Mouse (Mus musculus) spleen, adult 2 months (tissue): ENCODE data around the gene 6030458C11Rik. TPM values are rescaled to one million over a fixed set of nuclear protein-coding genes. Genes with fewer than 3 reads are reported as not detected.
A peak's percentile ranks its signal among the peaks of the same experiment; 100 is the strongest.

ENCODE experiments used
- DNase-seq, 2 experiments: peaks; one replicate each; pipeline versions ENCODE4 v3.0.0 to v3.0.0-alpha.2; 2012 to 2021; ENCODE audit warnings: low spot score in 2 of 2, low read depth in 1 of 2
- H3K27ac ChIP-seq: fragments of 200-500 bp; 2 replicates; pipeline ENCODE4 v1.5.1; 2012; ENCODE audit warnings: low read length, inconsistent platforms; ENCODE audit not compliant: insufficient read depth
- H3K27me3 ChIP-seq: fragments of 200-500 bp; 2 replicates; pipeline ENCODE4 v1.6.1; 2012; ENCODE audit warnings: mild to moderate bottlenecking, moderate library complexity, low read length, inconsistent platforms; ENCODE audit not compliant: control insufficient read depth, insufficient read depth
- H3K36me3 ChIP-seq: fragments of 200-500 bp; 2 replicates; pipeline ENCODE4 v1.6.1; 2012; ENCODE audit warnings: mild to moderate bottlenecking, low read length, inconsistent platforms; ENCODE audit not compliant: control insufficient read depth, insufficient read depth
- H3K4me1 ChIP-seq: fragments of 200-500 bp; 2 replicates; pipeline ENCODE4 v1.6.1; 2011; ENCODE audit warnings: inconsistent platforms; ENCODE audit not compliant: control insufficient read depth, insufficient read depth, insufficient read length
- H3K4me3 ChIP-seq: fragments of 200-500 bp; 2 replicates; pipeline ENCODE4 v1.5.1; 2011; ENCODE audit warnings: mild to moderate bottlenecking, inconsistent platforms; ENCODE audit not compliant: insufficient read depth, insufficient read length; ENCODE audit errors: extremely low read depth
- CTCF ChIP-seq: fragments of 200-500 bp; IDR thresholded peaks from 2 replicates; pipeline ENCODE4 v1.5.1; 2011; ENCODE audit warnings: mild to moderate bottlenecking, inconsistent platforms; ENCODE audit not compliant: insufficient read depth, insufficient read length, insufficient replicate concordance; ENCODE audit errors: extremely low read depth
- POLR2A ChIP-seq: fragments of 200-500 bp; IDR thresholded peaks from 2 replicates; pipeline ENCODE4 v1.6.1; 2011; ENCODE audit warnings: low read depth, low read length, inconsistent platforms
- whole genome bisulfite sequencing: fragments of 180-500 bp; shearing (Covaris S2); methylation state at CpG from one replicate; pipeline ENCODE4 v1.1.7; 2018; 5-methylcytosine and 5-hydroxymethylcytosine counted together
- polyA plus RNA-seq: library from polyadenylated mRNA; depleted of rRNA; stranded (reverse); fragments of >200 nt; gene quantifications from 2 replicates; pipeline ENCODE4 v1.2.3, GENCODE M21; 2012; rRNA removed

6030458C11Rik gene
- 6.7 and 7.9 TPM in 2 replicates for polyA plus RNA-seq

DNA sequence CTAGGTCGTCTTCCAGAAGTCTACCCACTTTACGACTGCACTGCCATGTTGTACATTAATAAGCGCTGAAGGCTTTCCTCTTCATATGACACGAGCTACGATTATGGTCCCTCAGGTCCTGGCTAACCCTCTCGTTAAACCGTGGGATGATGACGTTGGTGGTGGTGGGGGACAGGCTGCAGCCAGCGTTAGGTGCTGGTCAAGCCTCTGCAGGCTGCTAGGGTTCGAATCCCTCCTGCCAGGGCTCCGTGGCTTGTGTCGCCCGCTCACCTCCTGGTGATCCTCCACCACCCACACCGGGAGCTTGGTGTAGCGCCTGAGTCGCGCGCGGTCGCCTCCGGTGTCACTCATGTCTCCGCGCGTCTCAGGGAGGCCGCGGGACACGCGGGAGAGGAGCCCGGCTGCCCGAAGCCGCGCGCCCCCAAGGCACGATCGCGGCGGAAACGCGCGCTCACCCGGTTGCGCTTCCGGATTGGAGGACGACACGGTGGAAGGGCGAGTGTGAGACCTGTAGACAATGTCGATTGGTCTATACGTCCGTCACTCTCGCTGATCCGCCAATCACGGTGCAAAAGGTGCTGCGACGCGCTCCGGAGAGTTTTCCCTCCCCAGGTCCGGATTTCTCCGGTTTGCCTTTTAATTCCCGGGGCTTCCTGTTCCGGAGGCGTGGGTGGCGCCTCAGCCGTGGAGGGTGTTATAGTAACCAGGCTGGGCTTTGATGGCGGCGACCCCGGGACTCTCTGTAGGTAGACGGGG lies at the start of gene 6030458C11Rik, which contains the start of gene Drosha:
Gene 6030458C11Rik (minus strand): TSS at position 453 of the 756 bp plus-strand sequence.
Gene Drosha (plus strand): TSS at position 619 of the 756 bp plus-strand sequence.
- H3K27ac ChIP-seq = peak within 1 kb of the TSS; percentile 68
- WGBS = under 1% methylated on average over 67 of the region's 67 CpGs
- peak; percentile 98 for DNase-seq
- no peaks in the 10 kb centered on the region; the same call in 1 of the 2 replicates for H3K4me1 ChIP-seq
- no peaks in the 10 kb centered on the region for H3K27me3 ChIP-seq
- H3K4me3 ChIP-seq = peak within 1 kb of the TSS; percentile 82
- H3K36me3 ChIP-seq = peaks cover 9% of the 10 kb centered on the region
- peak; percentile 67 for TF ChIP-seq POLR2A
- TF ChIP-seq CTCF = no peak

DNA sequence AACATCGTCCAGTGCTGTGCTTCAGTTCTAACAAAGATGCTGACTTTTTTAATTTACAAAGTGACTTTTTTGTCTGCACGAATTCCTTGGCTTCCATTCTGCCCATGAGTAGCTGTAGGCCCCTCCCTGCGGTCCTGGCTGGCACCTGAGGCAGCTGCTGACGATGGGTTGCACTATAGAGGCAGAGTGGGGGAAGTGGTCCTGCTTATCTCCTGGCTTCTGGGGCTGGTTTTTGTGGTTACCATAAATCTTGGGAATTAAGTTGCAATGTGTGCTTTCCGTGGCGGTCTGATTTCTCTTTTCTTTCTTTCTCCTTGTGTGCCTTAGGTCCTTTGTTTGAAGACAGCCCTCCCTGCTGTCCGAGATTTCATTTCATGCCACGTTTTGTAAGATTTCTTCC lies 42.8 kb upstream of the 6030458C11Rik start:
- TF ChIP-seq CTCF = no peak
- no peak for TF ChIP-seq POLR2A
- no peak overlapping the region for H3K4me3 ChIP-seq
- peaks cover 6% of the 10 kb centered on the region; the same call in 1 of the 2 replicates for H3K4me1 ChIP-seq
- peaks cover 6% of the 10 kb centered on the region; the same call in 1 of the 2 replicates for H3K36me3 ChIP-seq
- H3K27me3 ChIP-seq = no peaks in the 10 kb centered on the region
- WGBS = 59% methylated on average over 8 of the region's 8 CpGs
- H3K27ac ChIP-seq = no peak overlapping the region
- no peak for DNase-seq

DNA sequence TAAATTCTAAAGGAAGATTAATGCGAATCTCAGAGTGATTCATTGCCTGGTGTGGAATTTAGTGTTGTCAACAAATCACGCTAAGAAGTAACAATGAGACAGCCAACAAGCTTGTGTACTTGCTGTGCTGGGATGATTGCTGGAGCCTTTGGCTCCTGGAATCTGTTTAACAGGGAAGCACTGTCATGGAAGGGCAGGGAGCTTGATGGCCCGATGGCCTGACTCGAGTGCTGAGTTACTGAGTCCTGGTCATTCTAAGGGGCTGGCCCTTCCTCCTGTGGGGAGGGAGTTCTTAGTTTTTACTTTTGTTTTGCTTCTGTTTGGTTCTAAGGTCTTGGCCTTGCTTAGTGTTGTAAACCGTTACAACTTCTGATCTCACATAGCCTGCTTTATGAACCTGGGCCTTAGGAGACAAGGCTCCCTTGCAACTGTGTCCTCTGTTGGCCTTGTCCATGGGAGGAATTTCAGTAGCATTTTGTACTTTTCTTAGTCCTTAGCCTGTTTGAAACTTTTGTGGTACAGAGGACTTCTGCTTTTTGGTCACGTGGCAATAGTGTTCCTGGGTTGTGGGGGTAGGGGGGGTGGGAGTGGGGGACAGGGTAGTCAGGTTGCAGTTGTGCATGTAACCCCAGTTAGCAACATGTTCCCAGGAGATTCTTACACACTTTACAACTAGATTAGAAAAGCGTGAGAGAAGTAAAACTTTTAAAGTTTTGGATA lies 41.3 kb upstream of the 6030458C11Rik start:
- Histone ChIP-seq H3K27ac (peak overlapping the region; percentile 86), H3K4me3 (peak overlapping the region; percentile 7; the same call in 1 of the 2 replicates), H3K36me3 (peaks cover 7% of the 10 kb centered on the region; the same call in 1 of the 2 replicates), H3K27me3 (no peaks in the 10 kb centered on the region), H3K4me1 (peaks cover 6% of the 10 kb centered on the region; the same call in 1 of the 2 replicates)
- WGBS = 42% methylated on average over 7 of the region's 7 CpGs
- peak in 1 of 2 experiments; percentile 14 for DNase-seq
- no peak for TF ChIP-seq CTCF
- TF ChIP-seq POLR2A = no peak

- TF ChIP-seq CTCF (no peak), POLR2A (no peak)
- Histone ChIP-seq H3K36me3 (peaks cover 8% of the 10 kb centered on the region; the same call in 1 of the 2 replicates), H3K4me1 (peaks cover 6% of the 10 kb centered on the region; the same call in 1 of the 2 replicates), H3K4me3 (no peak overlapping the region), H3K27ac (no peak overlapping the region), H3K27me3 (no peaks in the 10 kb centered on the region)
- no peak for DNase-seq
- WGBS = 48% methylated on average over 1 of the region's 1 CpGs
These were observed 39.2 kb upstream of the 6030458C11Rik start for GRCm38 (mm10) chr15:12863669-12864068.

DNA sequence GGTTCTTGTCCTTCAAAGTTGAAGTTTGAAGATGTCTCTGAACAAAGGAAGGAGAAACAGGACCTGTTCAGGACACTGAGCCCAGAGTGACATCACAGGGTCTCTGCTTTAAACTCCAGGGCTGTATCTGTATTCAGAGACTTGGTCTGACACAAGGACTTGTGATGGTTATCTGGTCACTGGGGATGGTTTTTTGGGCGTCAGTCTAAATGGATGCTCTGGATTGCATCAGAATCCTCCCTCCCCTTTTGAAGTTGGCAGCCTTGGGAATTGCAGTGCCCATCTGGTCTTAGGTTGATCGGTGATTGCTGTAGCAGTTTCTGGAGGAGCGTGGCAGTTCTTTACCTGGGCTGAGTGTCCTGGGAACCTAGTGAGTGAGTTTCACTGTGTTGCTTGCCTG lies 37.6 kb upstream of the 6030458C11Rik start:
- no peak for DNase-seq
- H3K4me3 ChIP-seq = no peak overlapping the region
- H3K27me3 ChIP-seq = no peaks in the 10 kb centered on the region
- WGBS = 98% methylated on average over 3 of the region's 3 CpGs
- TF ChIP-seq CTCF = no peak
- no peak for TF ChIP-seq POLR2A
- H3K36me3 ChIP-seq = peaks cover 7% of the 10 kb centered on the region; the same call in 1 of the 2 replicates
- no peak overlapping the region for H3K27ac ChIP-seq
- peaks cover 6% of the 10 kb centered on the region; the same call in 1 of the 2 replicates for H3K4me1 ChIP-seq

- no peak overlapping the region for H3K27ac ChIP-seq
- peaks cover 12% of the 10 kb centered on the region; the same call in 1 of the 2 replicates for H3K36me3 ChIP-seq
- no peak for TF ChIP-seq CTCF
- TF ChIP-seq POLR2A = no peak
- no peak overlapping the region for H3K4me3 ChIP-seq
- H3K27me3 ChIP-seq = no peaks in the 10 kb centered on the region
- 84% methylated on average over 3 of the region's 3 CpGs for WGBS
- H3K4me1 ChIP-seq = no peaks in the 10 kb centered on the region
- DNase-seq = no peak
These were observed 34.2 kb upstream of the 6030458C11Rik start for GRCm38 (mm10) chr15:12858645-12859044.
